Mouse (Mus musculus) erythroblast, embryonic 14.5 days (primary cell): ENCODE results near the gene Elac2.

Experiments
- GATA1 ChIP-seq: IDR thresholded peaks from 2 replicates; pipeline ENCODE4 v1.6.1; 2012; ENCODE audit warnings: low read length, inconsistent platforms, mixed read lengths
- TAL1 ChIP-seq: IDR thresholded peaks from 3 replicates; pipeline ENCODE4 v1.6.1; 2012; ENCODE audit warnings: low read length, inconsistent platforms, mixed read lengths

- TF ChIP-seq GATA1, result no peak
- no peak for TF ChIP-seq TAL1
Measured at GRCm38 (mm10) chr11:65016754-65017153, 37.9 kb downstream of the Elac2 start.
